Mouse (Mus musculus): ENCODE results near the gene Gm4491. TPM values are rescaled to one million over a fixed set of nuclear protein-coding genes. Genes with fewer than 3 reads are reported as not detected.

Gm4491 gene
- polyA plus RNA-seq (2012; rRNA removed) = not detected in 2 replicates

GRCm38 (mm10) chr14:57115823-57116544 is at the start of gene Gm4491:
Gene Gm4491, minus strand, starts transcription at chr14:57115883.

GRCm38 (mm10) chr14:57133161-57133661 is 17.5 kb upstream of the Gm4491 start, which contains the start of gene Gjb6:
Gene Gjb6, minus strand, starts transcription at chr14:57133611.

GRCm38 (mm10) chr14:57104106-57105023 is 11.3 kb downstream of the Gm4491 start, which contains the start of gene Gjb2:
Gene Gjb2, minus strand, starts transcription at chr14:57104702.

Other genes with a start within 250 kb of the Gm4491 start
- gene Zmym2, start 229.2 kb downstream of the Gm4491 start, polyA plus RNA-seq (2012; rRNA removed) = 5.6 and 7.9 TPM in 2 replicates
- gene Gja3, start 57.8 kb downstream of the Gm4491 start, polyA plus RNA-seq (2012; rRNA removed) = 0.14 and 0.18 TPM in 2 replicates
- gene Gjb2, start 11.2 kb downstream of the Gm4491 start, polyA plus RNA-seq (2012; rRNA removed) = 3.6 and 6.2 TPM in 2 replicates
- 0.28 and 0.57 TPM in 2 replicates for gene Gjb6, start 17.7 kb upstream of the Gm4491 start, polyA plus RNA-seq (2012; rRNA removed)

Data from ovary, adult 2 months (tissue).